Mouse (Mus musculus): Measurements from ENCODE around the gene Tgfbr3. TPM values are rescaled to one million over a fixed set of nuclear protein-coding genes. Genes with fewer than 3 reads are reported as not detected.

Tgfbr3 gene
- 0.38 to 0.54 TPM (median 0.47 TPM) in 4 replicates for total RNA-seq (2023; ENCODE audit: inconsistent age)

DNA sequence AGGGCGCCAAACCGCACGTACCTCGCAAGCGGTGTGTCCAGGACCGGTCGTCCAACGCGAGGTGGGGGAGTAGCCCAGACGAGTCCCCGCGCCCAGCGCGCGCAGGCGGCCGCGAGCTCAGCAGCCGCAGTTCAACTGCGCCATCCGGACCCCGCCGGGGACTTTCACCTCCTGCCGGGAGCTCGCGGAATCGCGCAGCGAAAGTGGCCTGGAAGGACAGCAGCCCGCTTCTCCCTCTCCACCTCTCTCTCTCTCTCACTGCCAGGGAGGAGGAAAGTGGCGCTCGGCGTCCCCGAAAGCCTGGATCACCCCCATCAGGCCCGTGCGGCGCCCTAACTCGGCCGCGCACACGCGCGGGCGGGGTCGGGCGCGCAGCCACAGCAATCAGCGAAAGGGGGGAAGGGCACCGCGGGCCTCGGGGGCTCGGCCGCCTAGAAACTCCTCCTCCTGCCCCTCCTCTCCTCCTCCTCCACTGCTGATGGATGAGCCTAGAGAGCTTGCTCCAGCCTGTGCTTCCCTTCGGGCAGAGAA, at the start of gene Tgfbr3:
Tgfbr3 (minus strand) TSS at position 396 of the 531 bp plus-strand sequence.

DNA sequence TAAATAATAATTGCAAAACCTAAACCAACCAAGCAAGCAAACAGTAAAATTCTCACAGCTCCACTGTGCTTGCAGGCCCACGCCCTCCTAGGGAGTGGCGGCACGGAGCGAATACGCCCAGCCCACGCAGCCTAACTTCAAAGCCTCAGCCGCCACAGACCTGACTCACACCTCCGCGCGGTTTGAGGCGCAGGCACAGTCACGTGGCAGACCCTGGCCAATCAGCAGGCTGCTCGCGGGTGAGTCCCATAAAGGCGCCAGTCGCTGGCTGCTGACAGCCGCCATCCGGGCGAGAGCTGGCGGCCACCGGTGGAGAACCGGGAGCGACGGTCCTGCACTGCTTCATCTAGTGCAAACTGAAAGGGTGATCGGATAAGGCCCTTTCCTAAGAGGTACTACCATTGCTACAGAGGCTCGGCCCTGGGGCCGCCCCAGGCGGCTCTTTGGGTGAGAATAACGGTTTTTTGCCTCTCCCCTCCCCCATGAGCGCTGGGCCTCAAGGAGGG, 41.5 kb upstream of the Tgfbr3 start, which contains the start of gene Brdt:
Brdt (plus strand) TSS at position 244 of the 506 bp plus-strand sequence.

Other genes with a start within 250 kb of the Tgfbr3 start
- gene Brdt, start 41.5 kb upstream of the Tgfbr3 start, total RNA-seq (2023; ENCODE audit: inconsistent age), result 0.51 to 1.3 TPM (median 0.65 TPM) in 4 replicates
- not detected in 4 replicates for gene Ephx4, start 113.1 kb upstream of the Tgfbr3 start, total RNA-seq (2023; ENCODE audit: inconsistent age)
- not detected in 4 replicates for gene Lpcat2b, start 141.9 kb upstream of the Tgfbr3 start, total RNA-seq (2023; ENCODE audit: inconsistent age)
- 13.8 to 17.9 TPM (median 16.0 TPM) in 4 replicates for gene Btbd8, start 148.4 kb upstream of the Tgfbr3 start, total RNA-seq (2023; ENCODE audit: inconsistent age)
- gene Gm42669, start 218.0 kb upstream of the Tgfbr3 start, total RNA-seq (2023; ENCODE audit: inconsistent age), result 0.32 TPM in 1 of 4 replicates, not detected in the others
- 0.09 TPM in 1 of 4 replicates, not detected in the others for gene 1700028K03Rik, start 245.1 kb upstream of the Tgfbr3 start, total RNA-seq (2023; ENCODE audit: inconsistent age)